Mouse (Mus musculus): ENCODE measurements around the gene Tmem87b.

- TF ChIP-seq CTCF (IDR thresholded peaks at IDR 0.05; ENCODE audit: low read depth) (0 out of 2 replicates have a peak, but pooled peaks have one; percentile 3), EP300 (IDR thresholded peaks at IDR 0.05; ENCODE audit: low read depth) (no peak)
Measured at GRCm38 (mm10) chr2:128863777-128864331, 45.9 kb downstream of the Tmem87b start.
